Mouse (Mus musculus): Measurements from ENCODE around the gene Lrrc8d. TPM values are rescaled to one million over a fixed set of nuclear protein-coding genes. Genes with fewer than 3 reads are reported as not detected.
A peak's percentile ranks its signal among the peaks of the same experiment; 100 is the strongest.

The Lrrc8d gene
- polyA plus RNA-seq, 1 experiment from 2014 or later, result 34.6 TPM

- no peaks in the 10 kb centered on the region for H3K27me3 ChIP-seq (ENCODE audit: insufficient read depth, low read length)
- WGBS, result 45% methylated on average over 3 of the region's 3 CpGs
- ATAC-seq (replicated peaks; ENCODE audit: low FRiP score, low read depth) (no peak), DNase-seq (ENCODE audit: low spot score) (no peak)
- H3K9me3 ChIP-seq (replicated peaks; ENCODE audit: low read length), result no peaks in the 10 kb centered on the region
- no peak for TF ChIP-seq CTCF (IDR thresholded peaks at IDR 0.05; ENCODE audit: low read depth)
- H3K4me3 ChIP-seq (replicated peaks; ENCODE audit: low read depth, low read length), result no peak overlapping the region
- H3K4me1 ChIP-seq (replicated peaks; ENCODE audit: insufficient read depth, low read length), result peaks cover 21% of the 10 kb centered on the region
- no peak overlapping the region for H3K9ac ChIP-seq (ENCODE audit: low read depth, low read length)
- no peak overlapping the region for H3K27ac ChIP-seq
- no peak overlapping the region for H3K4me2 ChIP-seq (ENCODE audit: low read length)
- H3K36me3 ChIP-seq (ENCODE audit: insufficient read depth, low read length), result no peaks in the 10 kb centered on the region
Measured at GRCm38 (mm10) chr5:105778723-105779122, 79.0 kb downstream of the Lrrc8d start.

- H3K4me1 ChIP-seq (replicated peaks; ENCODE audit: insufficient read depth, low read length), result peaks cover 21% of the 10 kb centered on the region
- WGBS, result 73% methylated on average over 5 of the region's 5 CpGs
Measured at GRCm38 (mm10) chr5:105779331-105779730, 79.6 kb downstream of the Lrrc8d start.

GRCm38 (mm10) chr5:105783848-105784247 lies 84.1 kb downstream of the Lrrc8d start:
- Histone ChIP-seq H3K9ac (ENCODE audit: low read depth, low read length) (no peak overlapping the region), H3K9me3 (replicated peaks; ENCODE audit: low read length) (no peaks in the 10 kb centered on the region), H3K36me3 (ENCODE audit: insufficient read depth, low read length) (no peaks in the 10 kb centered on the region), H3K4me2 (ENCODE audit: low read length) (no peak overlapping the region), H3K27me3 (ENCODE audit: insufficient read depth, low read length) (no peaks in the 10 kb centered on the region), H3K4me1 (replicated peaks; ENCODE audit: insufficient read depth, low read length) (peaks cover 30% of the 10 kb centered on the region), H3K27ac (no peak overlapping the region), H3K4me3 (replicated peaks; ENCODE audit: low read depth, low read length) (no peak overlapping the region)
- WGBS, result 95% methylated on average over 13 of the region's 13 CpGs
- TF ChIP-seq CTCF (IDR thresholded peaks at IDR 0.05; ENCODE audit: low read depth), result no peak
- no peak for DNase-seq (ENCODE audit: low spot score)
- no peak for ATAC-seq (replicated peaks; ENCODE audit: low FRiP score, low read depth)

More at GRCm38 (mm10) chr5:105779331-105779730, 79.6 kb downstream of the Lrrc8d start:
- Histone ChIP-seq H3K9me3 (replicated peaks; ENCODE audit: low read length) (no peaks in the 10 kb centered on the region), H3K27me3 (ENCODE audit: insufficient read depth, low read length) (no peaks in the 10 kb centered on the region), H3K4me3 (replicated peaks; ENCODE audit: low read depth, low read length) (no peak overlapping the region), H3K27ac (no peak overlapping the region), H3K9ac (ENCODE audit: low read depth, low read length) (no peak overlapping the region), H3K36me3 (ENCODE audit: insufficient read depth, low read length) (no peaks in the 10 kb centered on the region), H3K4me2 (ENCODE audit: low read length) (no peak overlapping the region)
- TF ChIP-seq CTCF (IDR thresholded peaks at IDR 0.05; ENCODE audit: low read depth), result no peak
- ATAC-seq (replicated peaks; ENCODE audit: low FRiP score, low read depth) (no peak), DNase-seq (ENCODE audit: low spot score) (no peak)

DNA sequence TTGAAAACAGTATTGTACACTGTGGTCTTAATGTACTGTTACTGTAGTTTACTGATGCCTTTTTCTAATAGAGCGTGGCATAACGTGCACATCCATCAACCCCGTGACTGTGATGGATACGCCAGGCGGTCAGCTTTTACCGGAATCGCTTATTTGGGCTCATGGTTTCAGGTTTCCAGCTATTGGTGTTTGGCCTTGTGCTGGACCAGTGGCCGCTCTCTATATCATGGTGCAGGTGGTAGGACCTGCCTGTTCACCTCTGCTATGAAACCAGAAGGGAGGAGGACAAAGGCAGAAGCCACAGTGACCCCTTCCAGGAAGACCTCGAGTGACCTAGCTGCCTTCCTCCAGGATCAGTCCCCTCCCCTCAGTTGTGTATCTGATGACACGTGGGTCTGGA lies 85.0 kb downstream of the Lrrc8d start:
- H3K4me3 ChIP-seq (replicated peaks; ENCODE audit: low read depth, low read length), result no peak overlapping the region
- peaks cover 36% of the 10 kb centered on the region for H3K4me1 ChIP-seq (replicated peaks; ENCODE audit: insufficient read depth, low read length)
- H3K36me3 ChIP-seq (ENCODE audit: insufficient read depth, low read length), result no peaks in the 10 kb centered on the region
- no peaks in the 10 kb centered on the region for H3K27me3 ChIP-seq (ENCODE audit: insufficient read depth, low read length)
- 44% methylated on average over 10 of the region's 10 CpGs for WGBS
- H3K9me3 ChIP-seq (replicated peaks; ENCODE audit: low read length), result no peaks in the 10 kb centered on the region
- H3K9ac ChIP-seq (ENCODE audit: low read depth, low read length), result no peak overlapping the region
- no peak overlapping the region for H3K4me2 ChIP-seq (ENCODE audit: low read length)
- H3K27ac ChIP-seq, result no peak overlapping the region
- TF ChIP-seq CTCF (IDR thresholded peaks at IDR 0.05; ENCODE audit: low read depth), result no peak
- DNase-seq (ENCODE audit: low spot score) (no peak), ATAC-seq (replicated peaks; ENCODE audit: low FRiP score, low read depth) (peak; percentile 55; the same call in 1 of the 2 replicates)

DNA sequence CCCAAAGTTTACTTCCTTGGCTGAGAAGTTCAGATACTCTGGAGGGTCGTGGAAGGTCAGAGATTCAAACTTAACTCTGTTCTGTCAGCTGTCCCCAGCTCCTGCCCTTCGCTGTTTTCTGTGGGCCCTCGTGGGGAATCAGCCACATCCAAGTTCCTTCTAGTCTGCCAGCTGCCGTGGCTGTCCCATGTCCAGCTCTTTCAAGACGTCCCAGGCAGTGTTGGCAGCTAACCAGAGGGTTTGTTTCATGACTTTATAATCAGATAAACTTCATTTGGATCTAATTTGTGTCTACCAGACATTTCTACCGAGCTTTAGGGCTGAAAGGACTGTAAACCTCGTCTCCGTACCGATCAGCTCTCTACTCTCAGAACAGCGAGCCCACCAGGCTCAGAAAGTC lies 87.8 kb downstream of the Lrrc8d start:
- Histone ChIP-seq H3K36me3 (ENCODE audit: insufficient read depth, low read length) (no peaks in the 10 kb centered on the region), H3K27me3 (ENCODE audit: insufficient read depth, low read length) (no peaks in the 10 kb centered on the region), H3K9ac (ENCODE audit: low read depth, low read length) (no peak overlapping the region), H3K4me3 (replicated peaks; ENCODE audit: low read depth, low read length) (no peak overlapping the region), H3K9me3 (replicated peaks; ENCODE audit: low read length) (no peaks in the 10 kb centered on the region), H3K4me1 (replicated peaks; ENCODE audit: insufficient read depth, low read length) (peaks cover 56% of the 10 kb centered on the region), H3K27ac (peak overlapping the region; percentile 65), H3K4me2 (ENCODE audit: low read length) (no peak overlapping the region)
- 39% methylated on average over 10 of the region's 10 CpGs for WGBS
- DNase-seq (ENCODE audit: low spot score) (no peak), ATAC-seq (replicated peaks; ENCODE audit: low FRiP score, low read depth) (no peak)
- no peak for TF ChIP-seq CTCF (IDR thresholded peaks at IDR 0.05; ENCODE audit: low read depth)

- Histone ChIP-seq H3K27ac (peak overlapping the region; percentile 19; the same call in 1 of the 2 replicates), H3K4me3 (replicated peaks; ENCODE audit: low read depth, low read length) (no peak overlapping the region), H3K36me3 (ENCODE audit: insufficient read depth, low read length) (no peaks in the 10 kb centered on the region), H3K27me3 (ENCODE audit: insufficient read depth, low read length) (no peaks in the 10 kb centered on the region), H3K4me1 (replicated peaks; ENCODE audit: insufficient read depth, low read length) (peaks cover 67% of the 10 kb centered on the region), H3K4me2 (ENCODE audit: low read length) (no peak overlapping the region), H3K9ac (ENCODE audit: low read depth, low read length) (no peak overlapping the region), H3K9me3 (replicated peaks; ENCODE audit: low read length) (no peaks in the 10 kb centered on the region)
- ATAC-seq (replicated peaks; ENCODE audit: low FRiP score, low read depth) (no peak), DNase-seq (ENCODE audit: low spot score) (peak; percentile 58)
- 29% methylated on average over 5 of the region's 5 CpGs for WGBS
- no peak for TF ChIP-seq CTCF (IDR thresholded peaks at IDR 0.05; ENCODE audit: low read depth)
Measured at GRCm38 (mm10) chr5:105789801-105790200, 90.0 kb downstream of the Lrrc8d start.

DNA sequence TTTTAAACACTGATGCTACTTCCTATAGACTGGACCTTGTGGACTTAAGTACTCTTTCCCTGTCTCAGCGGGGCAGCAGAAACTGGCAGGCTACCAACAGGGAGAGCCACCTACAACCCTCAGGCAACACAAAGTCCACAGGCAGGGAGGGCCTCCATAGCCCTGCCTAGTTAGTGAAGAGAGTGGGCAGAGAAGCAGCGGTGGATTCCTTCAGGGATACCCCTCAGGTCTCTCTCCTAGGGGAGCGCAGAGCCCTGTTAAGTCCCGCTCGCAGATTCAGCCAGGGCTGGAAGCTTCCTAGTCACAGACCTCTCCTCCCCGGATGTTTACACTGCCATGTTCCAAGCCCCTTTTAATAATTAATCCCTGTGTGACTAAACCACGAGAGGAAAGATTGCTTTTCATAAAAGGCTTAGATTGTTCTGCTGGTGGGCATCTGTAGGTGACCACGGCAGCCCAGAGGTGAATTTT lies 92.6 kb downstream of the Lrrc8d start:
- no peaks in the 10 kb centered on the region for H3K36me3 ChIP-seq (ENCODE audit: insufficient read depth, low read length)
- peak overlapping the region; percentile 93 for H3K27ac ChIP-seq
- DNase-seq (ENCODE audit: low spot score), result no peak
- peaks cover 60% of the 10 kb centered on the region for H3K4me1 ChIP-seq (replicated peaks; ENCODE audit: insufficient read depth, low read length)
- no peak overlapping the region; the same call in 1 of the 2 replicates for H3K4me3 ChIP-seq (replicated peaks; ENCODE audit: low read depth, low read length)
- TF ChIP-seq CTCF (IDR thresholded peaks at IDR 0.05; ENCODE audit: low read depth), result no peak
- peak overlapping the region; percentile 47 for H3K4me2 ChIP-seq (ENCODE audit: low read length)
- H3K27me3 ChIP-seq (ENCODE audit: insufficient read depth, low read length), result no peaks in the 10 kb centered on the region
- no peaks in the 10 kb centered on the region for H3K9me3 ChIP-seq (replicated peaks; ENCODE audit: low read length)
- H3K9ac ChIP-seq (ENCODE audit: low read depth, low read length), result peak overlapping the region; percentile 38; the same call in 1 of the 2 replicates
- peak; percentile 71 for ATAC-seq (replicated peaks; ENCODE audit: low FRiP score, low read depth)
- 32% methylated on average over 8 of the region's 8 CpGs for WGBS
